19 mouse cellular contexts compared by ENCODE assay signal in the genomic region with DNA sequence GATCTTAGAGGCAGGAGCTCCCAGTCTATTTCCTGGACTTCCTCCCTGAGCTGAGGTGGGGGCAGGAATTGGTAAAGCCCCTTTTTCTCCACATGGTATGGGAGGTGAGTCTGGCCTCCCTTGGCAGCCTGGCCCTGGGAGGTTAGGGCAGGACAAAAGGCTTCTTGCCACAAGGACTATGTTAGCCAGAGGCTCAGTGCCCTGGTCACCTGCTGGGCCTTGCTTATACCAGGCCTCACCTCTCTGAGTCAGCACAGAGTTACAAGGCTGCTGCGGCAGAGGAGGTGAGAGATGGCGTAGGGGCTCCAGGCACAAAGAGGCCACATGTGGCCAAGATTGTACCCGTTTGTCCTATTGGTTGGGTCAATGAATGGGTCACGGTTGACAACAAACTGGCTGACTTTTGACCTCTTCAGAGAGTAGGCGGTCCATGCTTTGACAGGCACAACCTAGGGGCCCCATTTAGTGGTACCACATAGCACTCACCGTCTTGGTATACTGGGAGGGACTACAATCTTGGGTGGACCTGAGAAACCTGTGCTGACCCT. TPM values are rescaled to one million over a fixed set of nuclear protein-coding genes. Genes with fewer than 3 reads are reported as not detected.
DNase-seq lines count a peak whose midpoint lies in the region; ATAC-seq and TF ChIP-seq lines count a peak whose summit lies in the region.
"Had no signal": no experiment of that assay in that cellular context is flagged by ENCODE, and none has a peak within 500 bp of the region (broad histone marks: within the 10 kb centered on the region; RNA-seq: fewer than 3 reads in every experiment).

No protein-coding gene starts in this region.

- peaks cover 35% of the 10 kb centered on the region for H3K36me3 ChIP-seq in neural tube, embryonic 15.5 days
- H3K36me3 ChIP-seq: stomach, embryonic 15.5 days had no signal

- DNase-seq in gastrocnemius, adult 2 months: peak; percentile 14
- DNase-seq in gastrocnemius, adult 18-20 months (ENCODE audit: low spot score): no peak
- DNase-seq in layer of hippocampus, adult 2 months (ENCODE audit: low spot score in 2 of 2): no peak
- DNase-seq in layer of hippocampus, adult 8-10 months (ENCODE audit: low spot score in 2 of 2): no peak
- DNase-seq in urinary bladder, adult 2 months (ENCODE audit: low spot score): peak; percentile 18
- DNase-seq in urinary bladder, postnatal 25 days (ENCODE audit: low spot score): no peak
- DNase-seq in right cerebral cortex, adult 18-20 months: no peak
- DNase-seq: adrenal gland, adult 2 months; heart, postnatal 10 days; lung, postnatal 4 days; spleen, adult 18-20 months; thymus, postnatal 14 days had no signal

- H3K4me3 ChIP-seq in gastrocnemius, adult 2 months: no peak overlapping the region
- peak overlapping the region; percentile 87; the same call in 1 of the 2 replicates for H3K4me3 ChIP-seq in layer of hippocampus, adult 2 months
- H3K4me3 ChIP-seq in neural tube, embryonic 15.5 days (replicated peaks): no peak overlapping the region
- H3K4me3 ChIP-seq: stomach, embryonic 15.5 days had no signal

- WGBS in neural tube, embryonic 15.5 days: 54% methylated on average over 6 of the region's 6 CpGs

- H3K27me3 ChIP-seq in neural tube, embryonic 15.5 days (replicated peaks): no peaks in the 10 kb centered on the region; the same call in 1 of the 2 replicates

- H3K27ac ChIP-seq in gastrocnemius, adult 2 months: no peak overlapping the region
- H3K27ac ChIP-seq in layer of hippocampus, adult 2 months: peak overlapping the region; percentile 95
- H3K27ac ChIP-seq in neural tube, embryonic 15.5 days (replicated peaks): no peak overlapping the region
- H3K27ac ChIP-seq: stomach, embryonic 15.5 days had no signal

- ATAC-seq in neural tube, embryonic 15.5 days (ENCODE audit: low FRiP score): no peak
- ATAC-seq: forebrain, embryonic 14.5 days had no signal

- no peaks in the 10 kb centered on the region for H3K9me3 ChIP-seq in neural tube, embryonic 15.5 days (replicated peaks)
- H3K9me3 ChIP-seq: G1E; stomach, embryonic 15.5 days had no signal

- TF ChIP-seq CTCF in gastrocnemius, adult 2 months (IDR thresholded peaks at IDR 0.05): no peak
- no peak for TF ChIP-seq CTCF in layer of hippocampus, adult 2 months (conservative IDR thresholded peaks at IDR 0.05)

- peak overlapping the region; percentile 30; the same call in 1 of the 2 replicates for H3K9ac ChIP-seq in neural tube, embryonic 15.5 days (replicated peaks)
- H3K9ac ChIP-seq: stomach, embryonic 15.5 days had no signal

- intact Hi-C loops in gastrocnemius, adult 2 months (cut with DNase I): no loop called here

- peak overlapping the region; percentile 79 for H3K4me2 ChIP-seq in neural tube, embryonic 15.5 days
- H3K4me2 ChIP-seq: stomach, embryonic 15.5 days had no signal

- peaks cover 41% of the 10 kb centered on the region for H3K4me1 ChIP-seq in neural tube, embryonic 15.5 days

RNA-seq across cellular contexts. Expression of gene Abca2, which starts 2.9 kb away (rescaled TPM):
- total RNA-seq in gastrocnemius, adult 2 months (2021): 10 to 100 TPM; 15.1 to 15.3 TPM
- 10 to 100 TPM; 14.1 to 15.5 TPM for total RNA-seq in gastrocnemius, adult 18-20 months (2021)
- 100 to 1,000 TPM; 159 to 167 TPM for total RNA-seq in layer of hippocampus, adult 2 months (2021)
- 100 to 1,000 TPM; 165 to 186 (median 183) TPM for total RNA-seq in layer of hippocampus, adult 8-10 months (2022)
- 6.3 and 16.4 TPM in 2 replicates for polyA plus RNA-seq in urinary bladder, adult 2 months (2012; rRNA removed)
- polyA plus RNA-seq in neural tube, embryonic 15.5 days (2015; fragmentation: Nextera tagmentation; extraction: Ambion mirVana): 11.2 and 13.4 TPM in 2 replicates

RNA-seq across cellular contexts. Expression of gene Fut7, which starts 8.3 kb away (rescaled TPM):
- total RNA-seq in gastrocnemius, adult 2 months (2021): not detected
- not detected for total RNA-seq in gastrocnemius, adult 18-20 months (2021)
- under 1 TPM in 1 of 2 experiments, not detected in 1; 0.37 TPM for total RNA-seq in layer of hippocampus, adult 2 months (2021)
- under 1 TPM; 0.35 to 0.98 (median 0.44) TPM for total RNA-seq in layer of hippocampus, adult 8-10 months (2022)
- 0.19 and 0.29 TPM in 2 replicates for polyA plus RNA-seq in urinary bladder, adult 2 months (2012; rRNA removed)
- 0.13 and 0.38 TPM in 2 replicates for polyA plus RNA-seq in neural tube, embryonic 15.5 days (2015; fragmentation: Nextera tagmentation; extraction: Ambion mirVana)
- polyA plus RNA-seq: forebrain, embryonic 14.5 days; G1E; intestine, embryonic 14.5 days; limb, embryonic 11.5 days had no signal

RNA-seq across cellular contexts. Expression of gene Clic3, which starts 25.3 kb away (rescaled TPM):
- 1 to 10 TPM in 1 of 2 experiments, under 1 TPM in 1; 0.31 to 1.1 TPM for total RNA-seq in gastrocnemius, adult 2 months (2021)
- total RNA-seq in gastrocnemius, adult 18-20 months (2021): 1 to 10 TPM in 1 of 2 experiments, under 1 TPM in 1; 0.39 to 1.0 TPM
- total RNA-seq in layer of hippocampus, adult 2 months (2021): under 1 TPM in 1 of 2 experiments, not detected in 1; 0.49 TPM
- total RNA-seq in layer of hippocampus, adult 8-10 months (2022): under 1 TPM in 2 of 4 experiments, not detected in 2; 0.43 to 0.92 TPM
- polyA plus RNA-seq in urinary bladder, adult 2 months (2012; rRNA removed): 0.69 and 2.2 TPM in 2 replicates
- polyA plus RNA-seq in neural tube, embryonic 15.5 days (2015; fragmentation: Nextera tagmentation; extraction: Ambion mirVana): 1.8 and 2.0 TPM in 2 replicates
- total RNA-seq: common myeloid progenitor, adult 5-6 weeks had no signal
- polyA plus RNA-seq: G1E; limb, embryonic 11.5 days had no signal

RNA-seq across cellular contexts. Expression of gene Paxx, which starts 29.5 kb away (rescaled TPM):
- total RNA-seq in gastrocnemius, adult 2 months (2021): 10 to 100 TPM; 13.6 to 14.4 TPM
- total RNA-seq in gastrocnemius, adult 18-20 months (2021): 10 to 100 TPM; 13.7 to 15.1 TPM
- 10 to 100 TPM; 55.7 to 62.1 TPM for total RNA-seq in layer of hippocampus, adult 2 months (2021)
- total RNA-seq in layer of hippocampus, adult 8-10 months (2022): 10 to 100 TPM; 60.3 to 63.5 (median 61.8) TPM
- 50.8 and 61.1 TPM in 2 replicates for polyA plus RNA-seq in urinary bladder, adult 2 months (2012; rRNA removed)
- polyA plus RNA-seq in neural tube, embryonic 15.5 days (2015; fragmentation: Nextera tagmentation; extraction: Ambion mirVana): 100 and 120 TPM in 2 replicates

RNA-seq across cellular contexts. Expression of gene Npdc1, which starts 32.2 kb away (rescaled TPM):
- 10 to 100 TPM; 14.9 to 16.9 TPM for total RNA-seq in gastrocnemius, adult 2 months (2021)
- 10 to 100 TPM; 15.8 to 19.0 TPM for total RNA-seq in gastrocnemius, adult 18-20 months (2021)
- total RNA-seq in layer of hippocampus, adult 2 months (2021): 100 to 1,000 TPM; 429 to 433 TPM
- 100 to 1,000 TPM; 390 to 435 (median 411) TPM for total RNA-seq in layer of hippocampus, adult 8-10 months (2022)
- 103 and 126 TPM in 2 replicates for polyA plus RNA-seq in urinary bladder, adult 2 months (2012; rRNA removed)
- 398 and 483 TPM in 2 replicates for polyA plus RNA-seq in neural tube, embryonic 15.5 days (2015; fragmentation: Nextera tagmentation; extraction: Ambion mirVana)
- polyA plus RNA-seq: G1E had no signal

Comparison
In these comparisons a context has a peak if more than half of its experiments do, and no peak if none do; other contexts are left out.
1. DNase-seq: peak in gastrocnemius, adult 2 months (single experiment) and urinary bladder, adult 2 months (single experiment); none in gastrocnemius, adult 18-20 months (single experiment), layer of hippocampus, adult 2 months (0 of 2), layer of hippocampus, adult 8-10 months (0 of 2), urinary bladder, postnatal 25 days (single experiment) and right cerebral cortex, adult 18-20 months (single experiment).
2. RNA of gene Abca2, which starts 2.9 kb away (total RNA-seq): 165 to 186 TPM in layer of hippocampus, adult 8-10 months and 159 to 167 TPM in layer of hippocampus, adult 2 months; 14.1 to 15.5 TPM in gastrocnemius, adult 18-20 months and 15.1 to 15.3 TPM in gastrocnemius, adult 2 months; every median in the first group is over 4 times any median in the second.